Mouse (Mus musculus) stomach, embryonic 14.5 days (tissue): ENCODE results near the gene Chd4. TPM values are rescaled to one million over a fixed set of nuclear protein-coding genes. Genes with fewer than 3 reads are reported as not detected.
"Not testable (repeated sequence)": the region's sequence is repeated elsewhere in the genome, so short reads cannot be mapped to it uniquely, and the experiment has no call there.

ENCODE experiments used
- ATAC-seq: fragments of 200-750 bp; cut with Nextera tagmentation; 2 replicates; pipeline ENCODE4 v1.8.0; 2017; ENCODE audit warnings: low read depth, moderate TSS enrichment; ENCODE audit not compliant: insufficient number of reproducible peaks, insufficient read depth, low FRiP score
- H3K27ac ChIP-seq: fragments of 300-500 bp; sonication (generic); 2 replicates; pipeline ENCODE4 v1.5.1; 2014; ENCODE audit warnings: mild to moderate bottlenecking, low read length, moderate library complexity, mixed read lengths
- H3K27me3 ChIP-seq: fragments of 300-500 bp; sonication (generic); 2 replicates; pipeline ENCODE4 v1.6.1; 2014; ENCODE audit warnings: low read length, control low read depth, mixed read lengths; ENCODE audit not compliant: control insufficient read depth, insufficient read depth
- H3K36me3 ChIP-seq: fragments of 300-500 bp; sonication (generic); 2 replicates; pipeline ENCODE4 v1.6.1; 2014; ENCODE audit warnings: mild to moderate bottlenecking, control low read depth, low read length, moderate library complexity, mixed read lengths; ENCODE audit not compliant: control insufficient read depth, insufficient read depth
- H3K4me1 ChIP-seq: fragments of 300-500 bp; sonication (generic); 2 replicates; pipeline ENCODE4 v1.6.1; 2014; ENCODE audit warnings: low read length, control low read depth, mixed read lengths; ENCODE audit not compliant: control insufficient read depth, insufficient read depth
- H3K4me2 ChIP-seq: fragments of 300-500 bp; sonication (generic); replicated peaks from 2 replicates; pipeline ENCODE4 v1.6.1; 2014; ENCODE audit warnings: low read depth, low read length, control low read depth
- H3K4me3 ChIP-seq: fragments of 300-500 bp; sonication (generic); 2 replicates; pipeline ENCODE4 v1.5.1; 2014; ENCODE audit warnings: low read depth, low read length, control low read depth
- H3K9ac ChIP-seq: fragments of 300-500 bp; sonication (generic); replicated peaks from 2 replicates; pipeline ENCODE4 v1.6.1; 2014; ENCODE audit warnings: low read depth, mild to moderate bottlenecking, control low read depth, low read length, moderate library complexity, mixed read lengths
- H3K9me3 ChIP-seq: fragments of 300-500 bp; sonication (generic); 2 replicates; pipeline ENCODE4 v1.6.1; 2016; ENCODE audit warnings: low read depth, low read length, control low read depth; ENCODE audit not compliant: control insufficient read depth
- WGBS: fragments of 180-500 bp; shearing (Covaris S2); extraction: QIAGEN DNeasy Blood & Tissue Kit; methylation state at CpG from one replicate; pipeline ENCODE4 v1.1.7; 2014; 5-methylcytosine and 5-hydroxymethylcytosine counted together
- polyA plus RNA-seq: library from polyadenylated mRNA; unstranded; fragments of >200 nt; fragmentation: Nextera tagmentation; extraction: Ambion mirVana; gene quantifications from 2 replicates; pipeline ENCODE4 v1.2.1, GENCODE M21; 2014

Gene Chd4
- 70.9 and 78.7 TPM in 2 replicates for polyA plus RNA-seq

DNA sequence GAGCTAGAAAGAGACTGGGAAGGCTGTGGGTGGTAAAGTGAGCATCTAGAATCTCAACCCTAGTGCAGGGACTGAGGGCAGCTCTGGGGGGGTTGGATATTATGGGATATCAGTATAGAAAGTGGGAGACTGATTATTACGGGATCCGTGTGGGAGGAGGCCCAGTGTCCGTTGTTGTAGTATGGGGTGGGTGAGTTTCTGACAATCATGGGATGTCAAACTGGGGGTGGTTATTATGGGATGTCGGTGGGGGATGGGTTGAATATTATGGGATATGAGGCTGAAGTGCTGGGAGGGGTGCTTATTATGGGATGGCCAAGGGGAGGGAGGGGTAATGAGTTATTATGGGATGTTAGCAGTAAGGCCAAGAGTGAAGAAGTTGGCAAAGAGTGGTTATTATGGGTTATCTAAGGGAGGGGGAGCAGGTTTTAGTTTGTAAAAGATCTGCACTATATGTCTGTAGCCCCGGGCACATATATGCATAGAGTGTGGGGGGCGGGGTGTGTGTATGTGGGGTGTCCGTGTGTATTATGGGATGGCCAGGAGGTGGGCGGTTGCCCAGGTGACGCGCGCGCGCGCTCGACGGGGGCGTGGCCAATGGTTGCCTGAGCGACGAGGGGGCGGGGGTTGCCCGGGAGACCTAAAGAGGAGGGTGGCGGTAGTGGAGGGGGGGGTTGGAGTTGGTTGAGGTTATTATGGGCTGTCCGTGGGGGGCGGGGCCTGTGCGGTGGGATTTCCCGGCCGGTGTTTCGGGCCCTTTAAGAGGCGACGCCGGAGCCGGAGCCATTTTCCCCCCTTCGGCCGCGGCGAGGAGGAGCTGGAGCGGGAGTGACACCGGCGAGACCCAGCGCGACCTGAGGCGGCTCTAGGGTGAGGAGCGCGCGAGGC lies at the start of gene Chd4:
Chd4 (plus strand) TSS at position 591 of the 888 bp plus-strand sequence.
- H3K9ac ChIP-seq = peak within 1 kb of the TSS; percentile 96
- WGBS = 2% methylated on average over 40 of the region's 45 CpGs
- peak; percentile 81 for ATAC-seq
- peaks cover 26% of the 10 kb centered on the region for H3K4me1 ChIP-seq
- H3K4me3 ChIP-seq = peak within 1 kb of the TSS; percentile 98
- H3K27ac ChIP-seq = peak within 1 kb of the TSS; percentile 95
- peaks cover 27% of the 10 kb centered on the region for H3K36me3 ChIP-seq
- H3K9me3 ChIP-seq = no peaks in the 10 kb centered on the region
- H3K27me3 ChIP-seq = no peaks in the 10 kb centered on the region
- H3K4me2 ChIP-seq = peak within 1 kb of the TSS; percentile 95

DNA sequence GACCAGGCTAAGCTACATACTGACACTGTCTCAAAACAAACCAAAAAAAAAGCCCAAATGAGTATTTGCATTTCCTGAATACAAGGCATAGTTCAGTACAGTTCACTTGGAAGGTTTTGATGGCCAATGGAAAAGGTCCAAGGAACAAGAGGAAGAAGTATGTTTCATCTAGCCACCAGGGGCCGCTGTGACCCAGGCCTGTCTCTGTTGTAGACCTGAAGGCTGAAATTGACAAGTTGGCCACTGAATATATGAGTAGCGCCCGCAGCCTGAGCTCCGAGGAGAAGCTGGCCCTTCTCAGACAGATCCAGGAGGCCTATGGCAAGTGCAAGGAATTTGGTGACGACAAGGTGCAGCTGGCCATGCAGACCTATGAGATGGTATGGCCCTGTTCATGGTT lies 49.1 kb upstream of the Chd4 start:
- Histone ChIP-seq H3K9me3 (no peaks in the 10 kb centered on the region), H3K4me3 (no peak overlapping the region), H3K36me3 (peaks cover 62% of the 10 kb centered on the region), H3K27me3 (no peaks in the 10 kb centered on the region), H3K9ac (no peak overlapping the region), H3K27ac (no peak overlapping the region), H3K4me1 (no peaks in the 10 kb centered on the region), H3K4me2 (no peak overlapping the region)
- ATAC-seq = 0 out of 2 replicates have a peak, but pooled peaks have one; percentile 37
- WGBS = 32% methylated on average over 5 of the region's 5 CpGs

DNA sequence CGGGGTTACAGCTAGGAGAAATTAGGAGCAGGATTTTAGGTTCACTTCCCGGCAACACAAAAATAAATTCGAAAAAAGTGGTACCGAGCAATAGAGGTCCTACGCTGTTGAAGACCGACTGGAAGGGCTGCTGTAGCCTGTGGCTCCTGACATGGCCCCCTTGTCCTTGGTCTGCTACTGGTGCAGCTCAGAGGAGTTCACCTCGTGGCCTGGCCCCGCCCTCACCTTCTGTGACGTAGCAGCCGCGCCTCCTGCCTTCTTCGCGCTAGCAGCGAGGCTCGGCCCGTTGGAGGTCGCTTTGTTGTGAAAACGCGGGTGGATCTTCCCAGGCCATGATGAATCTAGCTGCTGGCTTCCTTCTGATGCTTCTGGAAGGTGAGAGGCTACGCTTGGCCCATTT lies 46.1 kb upstream of the Chd4 start, which contains the start of gene Acrbp:
Acrbp (plus strand) TSS at position 12 of the 400 bp plus-strand sequence.
- ATAC-seq = 0 out of 2 replicates have a peak, but pooled peaks have one; percentile 17
- Histone ChIP-seq H3K27ac (no peak within 1 kb of the TSS), H3K4me1 (no peaks in the 10 kb centered on the region), H3K36me3 (peaks cover 65% of the 10 kb centered on the region), H3K4me2 (no peak within 1 kb of the TSS), H3K9me3 (no peaks in the 10 kb centered on the region), H3K27me3 (no peaks in the 10 kb centered on the region), H3K9ac (no peak within 1 kb of the TSS), H3K4me3 (no peak within 1 kb of the TSS)
- 30% methylated on average over 20 of the region's 20 CpGs for WGBS

DNA sequence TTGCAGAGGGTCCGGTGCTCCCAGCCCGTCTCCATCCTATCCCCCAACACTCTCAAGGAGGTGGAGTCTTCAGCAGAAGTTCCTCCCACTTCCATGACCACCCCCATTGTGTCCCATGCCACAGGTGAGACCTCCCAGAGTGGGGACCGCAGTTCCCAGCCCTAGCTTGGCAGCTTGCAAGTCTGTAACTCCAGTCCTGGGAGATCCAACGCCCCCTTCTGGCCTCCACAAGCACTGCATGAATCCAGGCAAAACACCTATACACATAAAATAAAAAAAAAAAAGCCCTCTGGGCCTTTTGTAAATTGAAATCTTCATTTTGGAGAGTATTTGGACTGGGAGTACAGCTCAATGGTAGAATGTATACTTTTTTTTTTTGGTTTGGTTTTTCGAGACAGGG lies 44.5 kb upstream of the Chd4 start:
- Histone ChIP-seq H3K4me3 (no peak overlapping the region), H3K27ac (no peak overlapping the region), H3K36me3 (peaks cover 60% of the 10 kb centered on the region), H3K9me3 (no peaks in the 10 kb centered on the region), H3K4me1 (no peaks in the 10 kb centered on the region), H3K4me2 (no peak overlapping the region), H3K27me3 (no peaks in the 10 kb centered on the region), H3K9ac (no peak overlapping the region)
- no peak for ATAC-seq
- WGBS = 63% methylated on average over 5 of the region's 5 CpGs

DNA sequence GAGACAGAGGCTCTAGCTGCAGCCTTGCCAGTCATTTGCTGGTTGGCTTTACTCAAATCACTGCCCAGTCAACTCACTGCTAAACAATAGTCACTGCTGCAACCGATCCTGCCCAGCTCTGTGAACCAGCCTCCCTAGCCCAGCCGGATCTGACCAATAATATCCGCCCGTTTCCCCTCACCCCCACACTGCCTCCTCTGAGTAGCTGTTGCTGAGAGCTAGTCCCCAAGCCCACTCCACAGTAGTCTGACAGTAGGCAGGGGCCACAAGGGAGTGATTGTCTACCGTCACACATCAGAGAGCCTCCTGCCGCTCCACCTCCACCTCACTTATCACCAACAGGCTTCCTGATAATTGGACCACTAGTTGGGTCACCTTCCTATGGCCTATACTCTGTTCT lies 34.3 kb upstream of the Chd4 start:
- Histone ChIP-seq H3K4me3 (no peak overlapping the region), H3K27me3 (no peaks in the 10 kb centered on the region), H3K27ac (no peak overlapping the region), H3K9me3 (no peaks in the 10 kb centered on the region), H3K36me3 (no peaks in the 10 kb centered on the region), H3K4me2 (no peak overlapping the region), H3K9ac (no peak overlapping the region), H3K4me1 (no peaks in the 10 kb centered on the region)
- ATAC-seq = no peak; the same call in 1 of the 2 replicates
- 33% methylated on average over 6 of the region's 6 CpGs for WGBS

DNA sequence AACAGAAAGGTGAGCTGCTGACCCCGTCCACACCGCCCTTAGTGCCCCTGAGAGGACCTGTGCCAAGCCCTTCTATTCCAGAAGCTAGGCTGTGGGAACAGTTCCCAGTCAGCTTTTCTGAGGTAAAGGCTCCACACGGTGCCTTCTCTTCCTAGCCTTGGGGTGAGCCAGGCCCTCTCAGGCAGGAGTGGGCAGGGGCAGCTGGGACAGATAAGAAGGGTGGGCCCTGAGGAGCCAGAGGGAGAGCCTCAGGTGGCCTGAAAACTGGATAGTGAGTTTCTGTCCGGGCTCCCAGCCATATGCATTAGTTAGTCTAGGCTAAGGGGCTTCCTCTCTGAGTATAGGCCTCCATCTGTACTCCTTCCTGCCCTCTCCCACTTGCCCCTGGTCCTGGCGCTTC lies 33.3 kb upstream of the Chd4 start:
- no peaks in the 10 kb centered on the region for H3K9me3 ChIP-seq

DNA sequence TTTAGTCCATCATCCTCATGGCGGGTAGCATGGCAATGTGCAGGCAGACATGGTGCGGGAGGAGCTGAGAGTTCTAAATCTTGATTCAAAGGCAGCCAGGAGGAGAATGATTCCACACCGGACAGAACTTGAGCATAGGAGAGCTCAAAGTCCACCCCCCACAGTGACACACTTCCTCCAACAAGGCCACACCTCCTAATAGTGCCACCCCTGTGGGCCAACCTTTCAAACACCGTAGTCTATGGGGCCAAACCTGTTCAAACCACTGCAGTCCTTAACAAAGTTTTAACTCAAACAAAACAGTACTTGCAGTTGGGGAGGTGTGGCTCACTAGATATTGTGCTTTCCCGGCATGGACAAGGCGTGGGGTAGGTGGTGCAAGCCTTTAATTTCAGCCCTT lies 31.9 kb upstream of the Chd4 start:
- no peak overlapping the region for H3K4me2 ChIP-seq
- no peak overlapping the region for H3K4me3 ChIP-seq
- no peaks in the 10 kb centered on the region for H3K27me3 ChIP-seq
- no peak for ATAC-seq
- no peak overlapping the region for H3K9ac ChIP-seq
- no peaks in the 10 kb centered on the region for H3K36me3 ChIP-seq
- no peaks in the 10 kb centered on the region for H3K9me3 ChIP-seq
- H3K27ac ChIP-seq = no peak overlapping the region
- no peaks in the 10 kb centered on the region for H3K4me1 ChIP-seq
- WGBS = 78% methylated on average over 6 of the region's 6 CpGs

More for the DNA sequence above, 33.3 kb upstream of the Chd4 start:
- H3K4me2 ChIP-seq = no peak overlapping the region
- no peaks in the 10 kb centered on the region for H3K36me3 ChIP-seq
- no peak overlapping the region for H3K27ac ChIP-seq
- no peaks in the 10 kb centered on the region for H3K27me3 ChIP-seq
- WGBS = 83% methylated on average over 5 of the region's 5 CpGs
- no peak overlapping the region for H3K4me3 ChIP-seq
- H3K4me1 ChIP-seq = no peaks in the 10 kb centered on the region
- no peak overlapping the region for H3K9ac ChIP-seq
- no peak for ATAC-seq

DNA sequence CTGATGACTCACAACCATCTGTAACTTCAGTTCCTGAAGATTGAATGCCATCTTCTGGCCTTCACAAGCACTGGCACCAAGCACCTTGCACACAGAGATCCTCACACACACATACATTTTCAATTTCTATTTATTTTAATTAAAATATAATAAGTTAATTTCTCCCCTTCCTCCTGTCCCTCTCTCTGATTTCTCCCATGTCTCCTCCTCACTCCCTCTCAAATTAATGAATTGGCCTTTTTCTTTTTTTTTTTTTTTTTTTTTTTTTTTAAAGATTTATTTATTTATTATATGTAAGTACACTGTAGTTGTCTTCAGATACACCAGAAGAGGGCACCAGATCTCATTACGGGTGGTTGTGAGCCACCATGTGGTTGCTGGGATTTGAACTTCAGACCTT lies 30.6 kb upstream of the Chd4 start:
- H3K4me3 ChIP-seq, H3K9me3 ChIP-seq, H3K4me1 ChIP-seq, H3K36me3 ChIP-seq, H3K4me2 ChIP-seq, ATAC-seq, H3K27ac ChIP-seq, H3K9ac ChIP-seq, H3K27me3 ChIP-seq: not testable (repeated sequence)
- WGBS = no CpG with 5 or more reads among the region's 1 CpGs
